Mouse (Mus musculus): ENCODE results near the gene Gm17174. TPM values are rescaled to one million over a fixed set of nuclear protein-coding genes. Genes with fewer than 3 reads are reported as not detected.
"Not testable (repeated sequence)": the region's sequence is repeated elsewhere in the genome, so short reads cannot be mapped to it uniquely, and the experiment has no call there.

Gm17174 gene
- not detected in 2 replicates for polyA plus RNA-seq (2015; fragmentation: Nextera tagmentation; extraction: Ambion mirVana)

DNA sequence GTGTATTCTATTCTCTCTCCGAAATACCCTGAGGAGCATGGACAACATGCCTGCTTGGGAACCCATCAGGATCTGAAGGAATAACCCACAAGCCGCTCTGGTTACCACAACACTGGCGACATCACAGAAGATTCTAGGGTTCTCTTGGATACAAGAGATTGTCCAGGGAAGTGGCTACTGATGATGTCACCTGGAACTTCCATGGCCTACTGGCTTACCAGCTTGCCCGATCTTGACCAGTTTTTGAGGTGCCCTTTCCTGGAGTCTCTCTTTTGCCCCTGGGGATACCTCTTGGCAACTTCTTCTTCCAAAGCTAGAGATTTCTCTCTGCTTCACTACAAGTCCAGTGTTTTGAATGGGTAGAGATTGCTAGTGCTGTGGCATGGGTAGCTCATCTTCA is at the start of gene Gm17174:
Gm17174 (minus strand) TSS at position 101 of the 400 bp plus-strand sequence.
- H3K27me3 ChIP-seq; H3K4me2 ChIP-seq; H3K9me3 ChIP-seq; H3K9ac ChIP-seq; H3K27ac ChIP-seq; H3K4me3 ChIP-seq; ATAC-seq (ENCODE audit: borderline replicate concordance, extremely low read depth, low FRiP score, low TSS enrichment); H3K36me3 ChIP-seq; H3K4me1 ChIP-seq: not testable (repeated sequence)
- WGBS: 90% methylated on average over 4 of the region's 4 CpGs

DNA sequence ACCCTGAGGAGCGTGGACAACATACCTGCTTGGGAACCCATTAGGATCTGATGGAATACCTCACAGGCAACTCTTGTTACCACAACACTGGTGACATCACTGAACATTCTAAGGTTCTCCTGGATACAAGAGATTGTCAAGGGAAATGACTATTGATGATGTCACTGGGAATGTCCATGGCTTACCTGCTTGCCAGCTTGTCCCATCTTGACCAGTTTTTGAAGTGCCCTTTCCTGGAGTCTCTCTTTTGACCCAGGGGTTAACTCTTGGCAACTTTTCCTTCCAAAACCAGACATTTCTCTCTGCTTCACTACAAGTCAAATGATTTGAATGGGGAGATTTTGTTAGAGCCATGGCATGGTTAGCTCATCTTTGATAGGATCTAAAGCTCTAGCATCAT is 43.6 kb upstream of the Gm17174 start, which contains the start of gene Gm4181:
Gm4181 (minus strand) TSS at position 101 of the 400 bp plus-strand sequence.
- not testable (repeated sequence) for H3K4me3 ChIP-seq; H3K9ac ChIP-seq; H3K27ac ChIP-seq; H3K9me3 ChIP-seq; H3K4me1 ChIP-seq; H3K4me2 ChIP-seq; H3K36me3 ChIP-seq; ATAC-seq (ENCODE audit: borderline replicate concordance, extremely low read depth, low FRiP score, low TSS enrichment); H3K27me3 ChIP-seq
- 50% methylated on average over 1 of the region's 1 CpGs for WGBS

DNA sequence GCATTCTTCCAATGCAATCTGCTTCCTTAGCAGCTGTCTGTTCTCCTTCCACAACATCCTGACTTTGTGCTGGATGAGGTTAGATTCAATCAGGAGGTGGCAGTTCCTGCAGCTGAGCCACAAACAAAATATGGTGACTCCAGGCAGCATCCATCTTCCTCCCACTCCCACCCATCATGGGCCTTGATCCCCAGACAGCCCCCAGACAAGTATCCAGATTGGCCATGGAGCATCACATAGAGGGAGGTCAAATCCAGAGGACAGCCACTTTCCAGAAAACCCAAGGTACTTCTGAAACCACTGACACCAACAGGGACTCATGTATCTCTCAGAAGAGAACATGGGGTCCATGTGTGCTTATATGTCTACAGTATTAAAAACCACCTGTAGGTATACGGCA is 40.5 kb upstream of the Gm17174 start:
- H3K9ac ChIP-seq; H3K4me2 ChIP-seq; ATAC-seq (ENCODE audit: borderline replicate concordance, extremely low read depth, low FRiP score, low TSS enrichment); H3K4me3 ChIP-seq; H3K4me1 ChIP-seq; H3K27me3 ChIP-seq; H3K27ac ChIP-seq; H3K9me3 ChIP-seq; H3K36me3 ChIP-seq: not testable (repeated sequence)
- 95% methylated on average over 1 of the region's 1 CpGs for WGBS

DNA sequence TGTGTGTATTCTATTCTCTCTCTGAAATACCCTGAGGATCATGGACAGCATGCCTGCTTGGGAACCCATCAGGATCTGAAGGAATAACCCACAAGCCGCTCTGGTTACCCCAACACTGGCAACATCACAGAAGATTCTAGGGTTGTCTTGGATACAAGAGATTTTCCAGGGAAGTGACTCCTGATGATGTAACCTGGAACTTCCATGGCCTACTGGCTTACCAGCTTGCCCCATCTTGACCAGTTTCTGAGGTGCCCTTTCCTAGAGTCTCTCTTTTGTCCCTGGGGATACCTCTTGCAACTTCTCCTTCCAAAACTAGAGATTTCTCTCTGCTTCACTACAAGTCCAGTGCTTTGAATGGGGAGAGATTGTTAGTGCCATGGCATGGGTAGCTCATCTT is 19.3 kb upstream of the Gm17174 start, which contains the start of gene Gm17078:
Gm17078 (minus strand) TSS at position 101 of the 400 bp plus-strand sequence.
- Histone ChIP-seq H3K36me3 (no peaks in the 10 kb centered on the region), H3K9ac (no peak within 1 kb of the TSS), H3K27me3 (no peaks in the 10 kb centered on the region), H3K4me1 (no peaks in the 10 kb centered on the region), H3K4me2 (no peak within 1 kb of the TSS), H3K9me3 (no peaks in the 10 kb centered on the region), H3K27ac (no peak within 1 kb of the TSS), H3K4me3 (no peak within 1 kb of the TSS)
- 84% methylated on average over 1 of the region's 1 CpGs for WGBS
- no peak for ATAC-seq (ENCODE audit: borderline replicate concordance, extremely low read depth, low FRiP score, low TSS enrichment)

GRCm38 (mm10) chr14:51573963-51574362 is 18.0 kb downstream of the Gm17174 start, which contains the start of gene Gm17175:
TSS of gene Gm17175 (minus strand) at chr14:51574063.
- H3K4me2 ChIP-seq; H3K4me1 ChIP-seq; H3K9ac ChIP-seq; H3K36me3 ChIP-seq; H3K27ac ChIP-seq; ATAC-seq (ENCODE audit: borderline replicate concordance, extremely low read depth, low FRiP score, low TSS enrichment); H3K9me3 ChIP-seq; H3K4me3 ChIP-seq; H3K27me3 ChIP-seq: not testable (repeated sequence)
- 85% methylated on average over 2 of the region's 2 CpGs for WGBS

GRCm38 (mm10) chr14:51552490-51552889 is 39.4 kb downstream of the Gm17174 start, which contains the start of gene Gm5622:
TSS of gene Gm5622 (plus strand) at chr14:51552790.
- Histone ChIP-seq H3K4me2 (no peak within 1 kb of the TSS), H3K27me3 (no peaks in the 10 kb centered on the region), H3K9ac (no peak within 1 kb of the TSS), H3K4me3 (no peak within 1 kb of the TSS), H3K36me3 (no peaks in the 10 kb centered on the region), H3K27ac (no peak within 1 kb of the TSS), H3K9me3 (no peaks in the 10 kb centered on the region), H3K4me1 (no peaks in the 10 kb centered on the region)
- no peak for ATAC-seq (ENCODE audit: borderline replicate concordance, extremely low read depth, low FRiP score, low TSS enrichment)
- WGBS: 90% methylated on average over 4 of the region's 4 CpGs

Other genes starting within 250 kb of the Gm17174 start
- gene Gm7247, start 230.4 kb downstream of the Gm17174 start, polyA plus RNA-seq (2015; fragmentation: Nextera tagmentation; extraction: Ambion mirVana): not detected in 2 replicates
- gene Vmn2r88, start 181.3 kb downstream of the Gm17174 start, polyA plus RNA-seq (2015; fragmentation: Nextera tagmentation; extraction: Ambion mirVana): not detected in 2 replicates
- gene Vmn2r89, start 140.3 kb downstream of the Gm17174 start, polyA plus RNA-seq (2015; fragmentation: Nextera tagmentation; extraction: Ambion mirVana): not detected in 2 replicates
- gene Gm5622, start 39.3 kb downstream of the Gm17174 start, polyA plus RNA-seq (2015; fragmentation: Nextera tagmentation; extraction: Ambion mirVana): not detected in 2 replicates
- gene Gm17175, start 18.1 kb downstream of the Gm17174 start, polyA plus RNA-seq (2015; fragmentation: Nextera tagmentation; extraction: Ambion mirVana): not detected in 2 replicates
- not detected in 2 replicates for gene Gm17078, start 19.2 kb upstream of the Gm17174 start, polyA plus RNA-seq (2015; fragmentation: Nextera tagmentation; extraction: Ambion mirVana)
- gene Gm4181, start 43.5 kb upstream of the Gm17174 start, polyA plus RNA-seq (2015; fragmentation: Nextera tagmentation; extraction: Ambion mirVana): not detected in 2 replicates
- gene Gm17079, start 103.3 kb upstream of the Gm17174 start, polyA plus RNA-seq (2015; fragmentation: Nextera tagmentation; extraction: Ambion mirVana): not detected in 2 replicates
- not detected in 2 replicates for gene Gm5800, start 125.0 kb upstream of the Gm17174 start, polyA plus RNA-seq (2015; fragmentation: Nextera tagmentation; extraction: Ambion mirVana)
- gene Ang4, start 181.5 kb upstream of the Gm17174 start, polyA plus RNA-seq (2015; fragmentation: Nextera tagmentation; extraction: Ambion mirVana): 0.22 TPM in 1 of 2 replicates, not detected in the other
- not detected in 2 replicates for gene AY358078, start 207.9 kb upstream of the Gm17174 start, polyA plus RNA-seq (2015; fragmentation: Nextera tagmentation; extraction: Ambion mirVana)

All from lung, embryonic 15.5 days (tissue).